Mouse (Mus musculus): ENCODE results near the gene Cptp. TPM values are rescaled to one million over a fixed set of nuclear protein-coding genes. Genes with fewer than 3 reads are reported as not detected.

The Cptp gene
- polyA plus RNA-seq (2012; rRNA removed), result 42.9 and 61.8 TPM in 2 replicates

DNA sequence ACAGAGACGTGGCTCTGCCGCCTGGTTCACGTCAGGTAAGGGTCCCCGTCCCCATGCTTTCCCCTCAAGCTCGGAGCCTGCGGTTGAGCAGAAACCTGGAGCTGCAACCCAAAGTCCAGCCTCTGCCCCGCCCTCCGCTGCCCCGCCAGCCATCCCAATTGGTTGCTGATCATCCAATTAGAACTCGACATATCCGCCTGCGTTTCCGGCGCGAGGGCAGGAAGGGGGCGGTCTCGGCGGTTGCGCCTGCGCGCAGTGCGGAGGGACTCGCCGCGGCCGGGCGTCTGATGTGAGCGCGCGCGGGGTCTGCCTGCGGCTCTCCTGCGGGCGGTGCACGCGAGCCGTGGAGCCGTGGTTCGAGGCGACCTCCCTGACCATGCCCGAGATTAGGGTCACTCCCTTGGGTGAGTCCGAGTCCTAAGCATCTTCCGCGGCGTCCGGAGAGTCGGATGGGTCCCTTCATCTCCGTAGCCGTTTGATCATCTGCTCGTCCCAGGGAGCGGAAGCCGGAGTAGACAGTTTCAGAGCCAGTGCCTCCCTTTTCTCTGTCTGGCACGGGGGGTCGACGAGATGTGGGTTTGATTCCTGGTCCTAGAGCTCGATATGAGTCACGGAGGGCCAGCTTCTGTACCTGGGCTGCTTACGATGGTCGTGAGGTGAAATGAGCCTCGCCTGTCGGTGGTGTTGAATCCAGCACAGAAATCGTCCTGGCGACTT is at the start of gene Cptp, which contains the start of gene Ints11:
Gene Cptp (minus strand): TSS at position 124 of the 717 bp plus-strand sequence.
Gene Ints11 (plus strand): TSS at position 230 of the 717 bp plus-strand sequence.

GRCm38 (mm10) chr4:155891551-155892001 is 22.3 kb upstream of the Cptp start, which contains the start of the genes Pusl1 and Acap3:
Gene Pusl1, minus strand, starts transcription at chr4:155891781.
Gene Acap3, plus strand, starts transcription at chr4:155891822.

DNA sequence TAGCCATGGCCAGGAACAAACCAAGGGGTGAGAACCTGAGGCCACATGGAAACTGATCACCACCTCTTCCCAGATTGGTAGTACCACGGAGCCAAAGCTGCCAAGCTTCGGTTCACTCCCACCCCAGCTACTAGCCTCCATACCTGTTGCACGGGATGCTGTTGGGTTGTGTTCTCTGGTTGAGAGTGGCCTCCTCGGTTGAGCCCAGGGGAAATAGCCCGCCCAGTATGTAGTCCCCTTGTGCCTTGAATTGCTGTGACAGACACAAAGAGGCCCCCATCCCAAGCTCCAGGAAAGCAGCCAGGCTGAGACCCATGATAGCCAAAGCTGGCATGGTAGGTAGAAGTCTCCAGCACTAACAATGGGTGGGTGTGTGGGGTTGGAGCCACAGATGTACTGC is 6.2 kb downstream of the Cptp start, which contains the start of gene Tas1r3:
Gene Tas1r3 (minus strand): TSS at position 362 of the 400 bp plus-strand sequence.

GRCm38 (mm10) chr4:155846871-155847578 is 22.2 kb downstream of the Cptp start, which contains the start of gene Dvl1:
Gene Dvl1, plus strand, starts transcription at chr4:155847402.

DNA sequence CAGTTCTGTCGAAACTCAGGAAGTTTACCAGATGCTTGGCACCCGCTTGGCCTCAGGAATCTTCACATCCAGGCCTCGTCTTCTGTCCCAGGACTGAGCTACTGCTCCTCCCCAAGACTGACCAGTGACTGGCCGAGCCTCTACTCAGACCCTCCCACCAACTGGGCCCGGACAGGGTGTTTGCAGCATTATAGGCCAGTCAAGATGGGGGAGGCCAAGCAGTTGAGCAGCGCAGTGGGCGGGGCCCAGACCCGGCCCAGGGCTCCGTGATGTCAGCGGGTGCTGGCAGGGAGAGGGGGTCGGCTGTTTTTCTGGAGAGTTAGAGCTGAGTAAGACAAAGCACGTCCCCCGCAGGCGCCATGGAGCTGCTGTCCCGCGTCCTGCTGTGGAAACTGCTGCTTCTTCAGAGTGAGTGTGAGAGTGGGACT is 29.7 kb downstream of the Cptp start, which contains the start of gene Mxra8:
Gene Mxra8 (plus strand): TSS at position 198 of the 428 bp plus-strand sequence.

DNA sequence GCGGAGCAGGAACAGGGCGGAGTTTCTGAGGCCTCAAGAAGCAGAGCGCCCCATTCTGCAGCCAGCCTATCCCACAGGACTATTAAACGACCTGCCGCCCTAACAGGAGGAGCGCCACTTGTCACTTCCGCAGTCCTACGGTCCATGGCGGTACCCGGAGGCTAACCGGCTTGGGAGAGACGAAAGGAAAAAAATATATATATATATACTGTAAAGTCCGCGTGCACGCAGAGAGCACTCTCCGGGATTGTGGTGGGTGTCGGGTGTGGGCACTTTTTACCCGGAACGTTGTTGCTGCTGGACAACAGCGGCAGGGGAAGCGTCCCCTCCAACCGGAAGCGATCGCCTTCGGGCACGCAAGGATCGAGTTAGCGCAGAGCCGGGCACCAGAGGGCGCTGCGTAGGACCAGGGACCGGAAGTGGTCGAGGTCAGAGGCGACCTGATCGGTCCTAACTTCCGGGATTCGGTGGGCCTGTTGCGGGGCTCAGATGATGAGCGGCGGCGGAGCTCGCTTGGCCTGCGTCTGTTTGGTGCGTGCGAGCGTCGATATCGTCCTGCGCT is 38.0 kb downstream of the Cptp start, which contains the start of gene Aurkaip1:
Gene Aurkaip1 (plus strand): TSS at position 68 of the 562 bp plus-strand sequence.

Other genes starting within 250 kb of the Cptp start
- gene Cdk11b, start 244.6 kb downstream of the Cptp start, polyA plus RNA-seq (2012; rRNA removed), result 17.2 and 18.7 TPM in 2 replicates
- not detected in 2 replicates for gene Gm10563, start 224.0 kb downstream of the Cptp start, polyA plus RNA-seq (2012; rRNA removed)
- 43.5 and 50.1 TPM in 2 replicates for gene Mmp23, start 216.1 kb downstream of the Cptp start, polyA plus RNA-seq (2012; rRNA removed)
- 76.0 and 94.4 TPM in 2 replicates for gene Mib2, start 200.2 kb downstream of the Cptp start, polyA plus RNA-seq (2012; rRNA removed)
- 12.5 and 15.8 TPM in 2 replicates for gene Fndc10, start 175.1 kb downstream of the Cptp start, polyA plus RNA-seq (2012; rRNA removed)
- gene Ssu72, start 164.6 kb downstream of the Cptp start, polyA plus RNA-seq (2012; rRNA removed), result 161 and 190 TPM in 2 replicates
- 1.1 and 1.6 TPM in 2 replicates for gene Tmem240, start 134.6 kb downstream of the Cptp start, polyA plus RNA-seq (2012; rRNA removed)
- gene Atad3a, start 108.3 kb downstream of the Cptp start, polyA plus RNA-seq (2012; rRNA removed), result 91.7 and 122 TPM in 2 replicates
- 17.4 and 17.5 TPM in 2 replicates for gene Vwa1, start 94.7 kb downstream of the Cptp start, polyA plus RNA-seq (2012; rRNA removed)
- gene Tmem88b, start 83.6 kb downstream of the Cptp start, polyA plus RNA-seq (2012; rRNA removed), result 0.35 and 0.52 TPM in 2 replicates
- gene Ankrd65, start 79.0 kb downstream of the Cptp start, polyA plus RNA-seq (2012; rRNA removed), result not detected in 2 replicates
- 46.5 and 51.8 TPM in 2 replicates for gene Mrpl20, start 66.6 kb downstream of the Cptp start, polyA plus RNA-seq (2012; rRNA removed)
- 67.5 and 73.1 TPM in 2 replicates for gene Ccnl2, start 57.0 kb downstream of the Cptp start, polyA plus RNA-seq (2012; rRNA removed)
- 156 and 218 TPM in 2 replicates for gene Aurkaip1, start 38.2 kb downstream of the Cptp start, polyA plus RNA-seq (2012; rRNA removed)
- gene Mxra8, start 29.8 kb downstream of the Cptp start, polyA plus RNA-seq (2012; rRNA removed), result 198 and 240 TPM in 2 replicates
- gene Dvl1, start 22.0 kb downstream of the Cptp start, polyA plus RNA-seq (2012; rRNA removed), result 158 and 173 TPM in 2 replicates
- 2.1 and 2.5 TPM in 2 replicates for gene Tas1r3, start 6.1 kb downstream of the Cptp start, polyA plus RNA-seq (2012; rRNA removed)
- gene Ints11, start 106 bp upstream of the Cptp start, polyA plus RNA-seq (2012; rRNA removed), result 31.6 and 35.5 TPM in 2 replicates
- 67.3 and 77.5 TPM in 2 replicates for gene Pusl1, start 22.3 kb upstream of the Cptp start, polyA plus RNA-seq (2012; rRNA removed)
- gene Acap3, start 22.4 kb upstream of the Cptp start, polyA plus RNA-seq (2012; rRNA removed), result 33.5 and 33.9 TPM in 2 replicates
- 117 and 241 TPM in 2 replicates for gene Ube2j2, start 74.4 kb upstream of the Cptp start, polyA plus RNA-seq (2012; rRNA removed)
- gene C1qtnf12, start 92.9 kb upstream of the Cptp start, polyA plus RNA-seq (2012; rRNA removed), result 17.3 and 30.6 TPM in 2 replicates
- gene B3galt6, start 123.2 kb upstream of the Cptp start, polyA plus RNA-seq (2012; rRNA removed), result 9.6 and 10.5 TPM in 2 replicates
- 61.7 and 70.0 TPM in 2 replicates for gene Sdf4, start 123.4 kb upstream of the Cptp start, polyA plus RNA-seq (2012; rRNA removed)
- 5.3 and 6.2 TPM in 2 replicates for gene Tnfrsf4, start 144.4 kb upstream of the Cptp start, polyA plus RNA-seq (2012; rRNA removed)
- 5.0 and 6.4 TPM in 2 replicates for gene Tnfrsf18, start 156.7 kb upstream of the Cptp start, polyA plus RNA-seq (2012; rRNA removed)
- gene Ttll10, start 190.0 kb upstream of the Cptp start, polyA plus RNA-seq (2012; rRNA removed), result 27.0 and 29.4 TPM in 2 replicates
- gene 9430015G10Rik, start 240.5 kb upstream of the Cptp start, polyA plus RNA-seq (2012; rRNA removed), result 14.3 and 19.4 TPM in 2 replicates